Mouse (Mus musculus): ENCODE measurements around the gene Prkrip1.

GRCm38 (mm10) chr5:136139393-136139792, 59.4 kb downstream of the Prkrip1 start:
- TF ChIP-seq CTCF (IDR thresholded peaks at IDR 0.05; ENCODE audit: low read depth), result no peak
- no peak for TF ChIP-seq EP300 (optimal IDR thresholded peaks at IDR 0.05)
